Mouse (Mus musculus): ENCODE measurements around the gene Otulin.

Otulin gene

GRCm38 (mm10) chr15:27580771-27581170 is 49.7 kb downstream of the Otulin start:
- DNase-seq (ENCODE audit: low read depth, low spot score) = no peak

- no peak for DNase-seq (ENCODE audit: low read depth, low spot score)
These were observed 50.6 kb downstream of the Otulin start for GRCm38 (mm10) chr15:27579853-27580252.

GRCm38 (mm10) chr15:27578918-27579317 is 51.6 kb downstream of the Otulin start:
- peak; percentile 22 for DNase-seq (ENCODE audit: low read depth, low spot score)

GRCm38 (mm10) chr15:27577915-27578780 is 52.3 kb downstream of the Otulin start:
- DNase-seq (ENCODE audit: low read depth, low spot score) = peak; percentile 55

- DNase-seq (ENCODE audit: low read depth, low spot score) = no peak
These were observed 53.6 kb downstream of the Otulin start for GRCm38 (mm10) chr15:27576886-27577285.

GRCm38 (mm10) chr15:27575932-27576331 is 54.6 kb downstream of the Otulin start:
- DNase-seq (ENCODE audit: low read depth, low spot score) = no peak

GRCm38 (mm10) chr15:27574992-27575781 is 55.3 kb downstream of the Otulin start:
- no peak for DNase-seq (ENCODE audit: low read depth, low spot score)

GRCm38 (mm10) chr15:27571179-27571578 is 59.3 kb downstream of the Otulin start:
- DNase-seq (ENCODE audit: low read depth, low spot score) = no peak

GRCm38 (mm10) chr15:27570385-27570784 is 60.1 kb downstream of the Otulin start:
- DNase-seq (ENCODE audit: low read depth, low spot score) = no peak

- no peak for DNase-seq (ENCODE audit: low read depth, low spot score)
These were observed 60.6 kb downstream of the Otulin start for GRCm38 (mm10) chr15:27569924-27570323.

GRCm38 (mm10) chr15:27568371-27568770 is 62.1 kb downstream of the Otulin start:
- no peak for DNase-seq (ENCODE audit: low read depth, low spot score)

GRCm38 (mm10) chr15:27567356-27567755 is 63.1 kb downstream of the Otulin start:
- DNase-seq (ENCODE audit: low read depth, low spot score) = no peak

GRCm38 (mm10) chr15:27565626-27566185 is 64.8 kb downstream of the Otulin start:
- DNase-seq (ENCODE audit: low read depth, low spot score) = no peak

- peak; percentile 50 for DNase-seq (ENCODE audit: low read depth, low spot score)
These were observed 66.1 kb downstream of the Otulin start for GRCm38 (mm10) chr15:27564106-27565100.

- DNase-seq (ENCODE audit: low read depth, low spot score) = no peak
These were observed 70.2 kb downstream of the Otulin start for GRCm38 (mm10) chr15:27560315-27560714.

GRCm38 (mm10) chr15:27558456-27559147 is 71.9 kb downstream of the Otulin start:
- no peak for DNase-seq (ENCODE audit: low read depth, low spot score)

- no peak for DNase-seq (ENCODE audit: low read depth, low spot score)
These were observed 76.9 kb downstream of the Otulin start for GRCm38 (mm10) chr15:27553554-27553953.

- no peak for DNase-seq (ENCODE audit: low read depth, low spot score)
These were observed 78.3 kb downstream of the Otulin start for GRCm38 (mm10) chr15:27552129-27552700.

GRCm38 (mm10) chr15:27551117-27552114 is 79.1 kb downstream of the Otulin start:
- DNase-seq (ENCODE audit: low read depth, low spot score) = no peak

All from CD4-positive helper T cell, adult 2 months (primary cell).